Mouse (Mus musculus) spleen, postnatal 4 days (tissue): ENCODE results near the gene Serhl.

Experiments
- DNase-seq, 2 experiments: peaks; one replicate each; pipeline ENCODE4 v3.0.0; 2022; ENCODE audit warnings: low spot score in 2 of 2

Serhl gene

DNA sequence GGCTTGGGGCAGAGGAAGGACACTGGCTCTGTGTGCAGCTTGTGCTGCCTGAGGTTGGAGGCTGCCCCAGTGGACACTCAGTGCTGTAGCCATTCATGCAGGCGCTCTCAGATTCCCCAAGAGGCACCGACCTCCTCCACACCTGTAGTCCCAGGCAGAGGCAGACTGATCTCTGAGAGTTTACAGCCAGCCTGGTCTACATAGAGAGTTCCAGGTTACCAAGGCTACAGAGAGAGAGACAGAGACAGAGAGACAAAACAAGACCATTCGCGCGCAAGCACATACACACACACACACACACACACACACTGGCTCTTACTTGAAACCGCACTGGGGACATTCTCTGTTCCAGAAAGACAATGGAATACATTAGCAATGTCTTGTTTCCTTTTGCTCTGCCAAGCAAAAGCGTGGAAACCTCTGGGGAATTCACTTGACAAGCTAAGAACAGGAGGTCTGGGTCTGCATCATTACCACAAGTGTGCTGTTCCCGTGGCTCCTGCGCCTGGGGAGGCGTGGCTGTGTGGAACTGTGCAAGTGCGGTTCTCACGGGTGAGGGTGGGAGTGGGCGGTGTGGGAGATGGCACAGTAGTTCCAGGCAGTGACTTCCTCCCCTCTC lies 5.2 kb upstream of the Serhl start:
- DNase-seq = no peak

DNA sequence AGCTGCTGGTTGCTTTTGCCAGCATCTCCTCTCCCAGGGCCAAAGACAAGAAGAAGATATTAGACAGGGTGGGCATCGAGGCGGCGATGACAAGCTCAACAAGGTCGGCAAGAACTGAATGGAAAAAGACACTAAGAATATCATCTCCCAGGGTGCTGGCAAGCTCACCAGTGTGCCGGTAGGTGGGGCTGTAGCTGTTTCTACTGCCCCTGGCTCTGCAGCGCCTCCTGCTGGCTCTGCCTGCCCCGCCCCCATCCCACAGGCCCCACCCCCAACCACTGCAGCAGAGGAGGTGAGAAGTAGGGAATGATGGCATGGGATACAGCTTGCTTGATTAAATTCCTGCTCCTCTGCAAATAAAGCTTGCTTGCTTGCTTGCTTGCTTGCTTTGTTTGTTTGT lies 3.4 kb upstream of the Serhl start:
- DNase-seq = peak; percentile 63 to 88

DNA sequence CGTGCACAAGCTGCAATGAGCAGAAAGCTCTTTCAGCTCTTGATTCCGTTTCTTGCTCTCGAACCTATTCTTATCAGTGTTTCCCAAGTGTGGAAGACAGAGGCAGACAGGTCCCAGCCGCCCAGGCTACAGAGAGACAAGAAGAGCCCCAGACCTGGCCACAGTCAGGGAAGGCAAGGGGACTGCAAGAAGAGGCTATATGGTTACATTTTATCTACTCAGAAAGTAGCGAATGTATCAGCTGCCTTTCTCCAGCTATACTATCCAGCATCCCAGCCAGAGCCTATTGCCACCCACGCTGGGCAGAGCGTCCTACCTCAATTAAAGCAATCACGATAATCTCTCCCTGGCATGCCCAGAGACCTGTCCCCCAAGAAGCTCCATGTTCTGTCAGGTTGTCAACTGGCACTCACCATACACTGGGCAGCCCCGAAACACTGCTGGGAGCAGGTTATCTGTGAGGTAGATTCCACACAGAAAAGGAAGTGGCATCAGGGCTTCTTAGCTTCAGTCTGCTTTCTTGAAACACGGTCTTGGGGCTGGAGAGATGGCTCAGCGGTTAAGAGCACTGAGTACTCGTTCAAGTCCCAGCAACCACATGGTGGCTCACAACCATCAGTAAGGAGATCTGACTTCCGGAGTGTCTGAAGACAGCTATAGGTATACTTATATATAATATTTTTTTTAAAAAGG lies 2.5 kb upstream of the Serhl start:
- no peak for DNase-seq

GRCm38 (mm10) chr15:83088495-83089428 lies 544 bp upstream of the Serhl start:
- no peak for DNase-seq

DNA sequence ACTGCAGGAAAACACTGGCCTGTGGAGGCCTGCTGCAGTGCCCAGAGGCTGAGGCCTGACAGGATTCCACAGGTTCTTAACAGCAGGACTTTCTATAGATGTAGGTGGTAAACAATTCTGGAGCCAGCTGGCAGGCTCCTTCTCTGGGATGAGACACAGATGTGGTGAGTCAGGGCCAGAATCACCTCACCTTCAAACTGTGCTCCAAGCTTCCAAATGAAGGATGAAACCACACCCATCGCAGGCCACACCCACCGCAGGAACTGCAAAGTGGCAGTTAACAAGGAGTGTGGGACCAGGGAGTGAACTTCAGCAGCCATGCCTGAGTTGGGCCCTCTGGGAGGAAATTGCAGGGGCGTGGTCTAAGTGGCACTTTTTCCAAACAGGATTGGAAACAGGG lies 1.6 kb downstream of the Serhl start:
- DNase-seq = no peak

GRCm38 (mm10) chr15:83093687-83094086 lies 4.4 kb downstream of the Serhl start:
- DNase-seq = no peak

DNA sequence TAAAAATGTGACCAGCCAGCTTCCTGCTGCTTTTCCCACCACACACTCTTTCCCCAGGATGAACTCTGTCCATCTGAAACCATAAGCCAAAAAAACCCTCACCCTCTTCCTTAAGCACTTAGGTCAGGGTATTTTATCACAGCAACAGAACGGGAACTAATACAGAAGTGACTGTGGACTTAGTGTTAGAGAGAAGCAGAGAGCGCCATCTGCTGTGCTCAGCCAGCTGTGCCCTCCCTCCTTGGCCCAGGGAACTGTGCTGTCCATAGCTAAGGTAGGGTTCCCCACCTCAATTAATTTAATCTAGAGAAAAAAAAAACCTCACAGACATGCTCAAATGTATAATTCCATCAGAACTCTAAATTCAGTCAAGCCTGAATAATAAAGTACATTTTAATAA lies 6.6 kb downstream of the Serhl start:
- DNase-seq = no peak

DNA sequence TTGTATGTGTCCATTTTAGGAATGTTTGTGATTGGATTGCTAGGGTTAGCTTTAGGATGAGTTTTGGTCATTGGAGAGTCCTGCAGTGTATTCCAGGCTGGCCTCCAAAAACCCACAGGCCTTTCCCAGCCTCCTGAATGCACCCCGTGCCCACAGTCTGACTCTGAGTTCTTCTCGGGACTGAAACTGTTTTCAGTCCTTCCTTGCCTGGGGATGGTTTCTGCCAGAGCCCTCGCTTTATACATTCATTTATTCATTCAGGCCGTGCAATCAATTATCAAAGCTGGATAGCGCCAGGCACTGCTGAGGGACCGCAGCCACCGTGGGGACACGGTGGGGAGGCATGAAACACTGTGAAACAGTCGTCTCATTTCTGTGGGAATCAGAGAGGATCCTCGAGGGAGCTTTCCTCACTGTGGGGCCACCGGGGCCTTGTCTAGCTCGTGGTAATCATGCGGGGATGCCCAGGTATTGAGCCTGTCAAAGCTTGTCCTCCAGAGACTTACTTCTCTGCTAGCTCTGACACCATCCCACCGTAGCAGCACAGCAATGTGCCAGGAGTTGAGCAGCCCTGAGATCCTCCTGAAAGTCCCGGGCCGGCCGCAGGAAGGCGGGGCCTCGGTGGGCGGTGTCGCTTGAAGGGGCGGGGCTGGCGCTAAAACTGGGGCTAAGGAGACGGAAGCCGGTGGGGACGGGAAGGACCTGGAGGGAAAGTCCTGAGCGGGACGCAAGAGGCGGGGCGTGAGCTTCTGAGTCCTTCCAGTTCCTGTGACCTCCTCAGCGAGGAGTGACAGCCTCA lies 10.4 kb downstream of the Serhl start:
- DNase-seq = peak; percentile 93 to 96

DNA sequence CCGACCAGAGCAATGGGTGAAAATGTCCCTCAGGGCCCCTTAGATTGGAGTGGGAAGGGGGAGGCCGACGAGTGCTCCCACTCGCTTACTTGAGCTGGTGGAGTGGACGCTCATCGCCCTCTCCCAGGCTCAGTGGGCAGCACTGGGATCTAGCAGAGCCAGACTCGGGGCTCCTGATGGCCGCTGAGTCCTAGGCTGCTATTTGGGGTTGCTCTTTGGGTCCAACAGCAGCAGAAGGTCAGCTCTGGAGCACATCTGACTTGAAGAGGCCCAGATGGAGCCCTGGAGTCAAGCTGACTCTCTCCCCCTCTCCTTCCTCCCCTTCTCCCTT lies 11.0 kb downstream of the Serhl start:
- no peak for DNase-seq

DNA sequence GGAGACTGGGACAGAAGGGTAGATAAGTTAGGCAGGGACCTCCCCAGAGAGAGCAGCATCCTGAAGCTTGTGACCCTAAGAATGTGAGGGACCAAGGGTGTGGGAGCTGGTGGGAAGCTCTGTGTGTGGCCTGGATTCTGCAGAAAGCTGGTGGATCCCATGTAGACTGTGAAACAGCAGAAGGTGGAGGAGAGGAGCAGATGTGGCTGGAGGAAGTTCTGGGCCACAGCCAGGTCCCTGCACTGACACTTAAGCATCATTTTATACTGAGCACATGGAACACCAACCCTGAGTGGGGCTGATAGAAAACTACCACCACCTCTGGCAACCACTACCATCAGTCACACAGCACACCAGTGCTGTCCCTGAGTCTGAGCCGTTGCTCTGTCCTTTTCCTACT lies 13.8 kb downstream of the Serhl start:
- no peak for DNase-seq

GRCm38 (mm10) chr15:83106426-83106825 lies 17.1 kb downstream of the Serhl start:
- DNase-seq = no peak

DNA sequence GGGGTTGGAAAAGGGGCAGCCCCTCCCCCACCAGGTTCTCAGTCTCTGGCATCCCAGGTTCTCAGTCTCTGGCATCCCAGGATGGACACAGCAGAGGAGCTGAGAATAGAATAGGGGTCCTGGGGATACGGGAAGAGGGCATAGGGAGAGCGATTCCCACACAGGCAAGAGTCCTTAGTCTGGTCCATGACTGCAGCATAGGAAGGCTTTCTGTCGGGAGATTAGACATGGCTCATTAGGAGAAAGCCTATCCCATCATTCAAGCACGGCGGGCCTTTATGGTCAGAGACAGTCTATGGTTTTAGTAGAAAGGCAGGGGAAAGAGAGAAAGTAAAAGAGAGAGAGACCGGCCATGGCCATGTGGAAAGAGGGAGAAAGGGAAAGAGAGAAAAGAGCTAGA lies 18.5 kb downstream of the Serhl start:
- no peak for DNase-seq

DNA sequence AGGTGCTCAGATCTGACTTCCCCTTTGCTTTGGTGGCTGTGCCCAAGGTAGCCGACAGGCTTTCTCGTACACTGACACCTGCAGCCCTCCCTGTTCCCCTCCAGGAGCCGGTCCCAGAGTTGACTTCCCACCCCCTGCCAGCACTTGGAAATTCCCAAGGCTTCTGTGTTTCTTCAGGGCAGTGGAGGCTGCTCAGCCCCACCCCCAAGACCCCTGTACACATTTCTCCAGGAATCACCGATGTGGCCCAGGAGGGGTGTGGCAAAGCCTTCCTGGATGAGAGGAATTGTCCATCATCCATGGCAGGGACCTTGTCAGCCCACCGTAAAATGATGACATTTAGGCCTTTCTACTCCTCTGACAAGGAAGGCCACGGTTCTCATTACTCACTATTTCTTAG lies 22.0 kb downstream of the Serhl start:
- no peak for DNase-seq

DNA sequence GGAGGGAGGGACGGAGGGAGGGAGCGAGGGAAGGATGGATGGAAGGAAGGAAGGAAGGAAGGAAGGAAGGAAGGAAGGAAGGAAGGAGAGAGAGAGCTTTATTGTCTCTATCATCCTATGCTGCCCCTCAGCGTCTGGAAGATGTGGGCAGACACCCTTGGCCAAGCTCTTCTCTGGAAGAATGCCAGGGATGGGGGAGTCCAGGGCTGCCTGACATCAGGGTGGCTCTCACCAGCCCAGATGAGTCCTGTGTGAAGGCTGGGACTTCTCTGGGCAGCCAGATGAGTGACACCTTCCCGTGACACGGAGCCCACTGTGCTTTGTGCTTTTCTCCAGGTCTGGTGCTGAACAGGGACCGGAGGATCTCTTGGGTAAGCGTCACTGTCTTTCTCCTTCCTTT lies 22.6 kb downstream of the Serhl start:
- no peak for DNase-seq

- DNase-seq = peak; percentile 55 to 77
These were observed 23.6 kb downstream of the Serhl start for GRCm38 (mm10) chr15:83112898-83113297.

DNA sequence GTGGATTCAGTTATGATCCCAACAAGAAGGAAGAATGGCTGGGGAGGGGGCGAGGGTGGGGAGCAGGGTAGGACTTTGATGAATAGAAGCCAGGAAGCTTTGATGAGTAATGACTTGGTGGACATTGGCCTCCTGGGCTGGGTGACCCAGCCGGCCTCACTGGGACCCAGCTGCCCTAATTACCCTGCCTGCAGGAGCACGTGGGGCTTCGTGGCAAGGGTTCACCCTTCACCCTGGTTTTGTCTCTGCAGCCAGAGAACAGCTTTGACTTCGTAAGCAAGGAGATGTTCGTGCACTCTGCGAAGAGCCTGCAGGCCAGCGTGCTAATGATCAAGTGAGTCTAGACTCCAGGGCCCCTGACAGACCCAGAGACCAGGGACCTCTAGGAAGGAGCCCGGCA lies 24.8 kb downstream of the Serhl start:
- DNase-seq = no peak

DNA sequence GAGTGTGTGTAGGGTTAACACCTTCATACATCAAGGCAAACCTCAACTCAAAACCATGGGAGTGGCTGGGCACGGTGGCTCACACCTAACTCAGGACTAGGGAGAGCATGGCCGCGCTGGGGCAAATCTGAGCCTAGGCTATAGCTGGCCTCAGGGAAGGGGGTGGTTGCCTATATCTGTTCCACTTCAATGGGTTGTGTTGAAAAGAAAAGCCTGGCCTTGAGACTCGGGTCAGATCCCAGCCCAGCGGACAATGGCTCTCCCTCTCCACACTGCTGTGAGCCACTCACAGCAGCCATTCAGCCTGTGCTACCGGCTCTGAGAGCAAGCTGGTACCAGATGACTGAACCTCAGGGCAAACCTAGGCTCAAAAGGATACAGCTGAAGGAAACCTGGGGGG lies 25.8 kb downstream of the Serhl start:
- no peak for DNase-seq

GRCm38 (mm10) chr15:83118360-83118759 lies 29.1 kb downstream of the Serhl start:
- DNase-seq = peak in 1 of 2 experiments; percentile 27

DNA sequence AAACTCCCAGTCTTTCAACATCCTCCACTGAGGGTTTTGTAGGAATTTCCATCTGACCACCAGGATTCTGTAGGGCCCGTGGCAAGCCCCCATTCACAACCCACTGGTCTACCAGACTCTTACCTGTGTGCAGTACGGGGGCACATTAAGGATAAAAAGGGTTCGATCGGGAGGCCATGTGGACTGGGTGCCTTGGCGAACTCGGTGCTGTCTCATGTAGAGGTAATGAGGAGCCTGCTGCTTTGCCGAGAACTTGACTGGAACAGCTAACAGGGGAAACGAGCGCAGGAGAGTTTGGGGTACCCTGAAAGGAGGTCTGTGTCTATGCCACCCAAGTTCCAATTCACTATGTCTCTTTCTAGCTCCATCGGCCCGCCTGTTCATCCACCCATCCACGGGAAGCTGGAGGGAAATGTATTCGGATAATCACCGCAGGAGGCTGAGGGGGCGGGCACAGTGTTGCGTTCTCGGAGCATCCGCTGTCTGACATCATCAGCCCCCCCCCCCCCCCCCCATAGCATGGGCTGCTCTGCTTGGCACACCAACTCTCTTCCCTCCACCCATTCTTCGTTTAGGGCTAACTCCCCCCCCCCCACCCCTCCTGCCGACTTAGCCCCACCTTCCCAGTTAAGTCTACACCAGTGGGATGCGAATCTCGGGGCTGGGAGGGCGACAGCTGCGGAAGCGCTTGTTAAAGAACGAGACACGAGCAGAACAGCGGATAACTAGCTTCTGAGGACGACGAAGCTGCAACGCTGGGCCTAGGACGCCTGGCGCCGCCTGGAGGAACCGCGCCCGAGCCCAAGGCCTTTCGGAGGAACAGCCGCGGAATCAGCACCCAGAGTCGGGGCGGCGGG lies 32.6 kb downstream of the Serhl start:
- peak in 1 of 2 experiments; percentile 25 for DNase-seq

DNA sequence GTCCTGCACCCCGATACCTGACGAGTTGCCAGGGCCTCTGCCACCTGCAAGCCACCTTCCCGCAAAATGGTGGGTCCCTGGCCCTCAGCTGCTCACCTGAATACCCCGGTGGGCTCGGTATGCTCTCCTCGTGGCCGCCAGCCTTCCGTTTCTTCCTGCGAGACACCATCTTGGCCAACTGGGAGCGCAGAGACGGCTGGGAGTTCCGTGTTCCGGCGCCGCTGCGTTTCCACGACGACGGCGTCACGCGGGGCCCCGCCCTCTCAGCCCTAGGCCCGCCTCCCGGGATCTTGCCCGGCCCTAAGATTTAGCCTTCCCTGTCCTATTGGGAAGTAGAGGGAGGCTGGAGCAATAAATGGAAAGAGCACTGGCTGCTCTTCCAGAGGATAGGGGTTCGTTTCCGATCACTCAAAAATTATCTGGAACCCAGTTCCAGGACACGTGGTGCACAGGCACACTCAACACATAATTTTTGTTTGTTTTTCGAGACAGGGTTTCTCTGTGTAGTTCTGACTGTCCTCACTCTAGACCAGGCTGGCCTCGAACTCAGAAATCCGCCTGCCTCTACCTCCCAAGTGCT lies 33.4 kb downstream of the Serhl start, which contains the start of gene Rrp7a:
Gene Rrp7a (minus strand): TSS at position 236 of the 580 bp plus-strand sequence.
- DNase-seq = peak; percentile 85 to 92

GRCm38 (mm10) chr15:83124625-83125024 lies 35.3 kb downstream of the Serhl start:
- no peak for DNase-seq
